Mouse (Mus musculus) cerebellum, adult 8-10 months (tissue): ENCODE data around the gene H2-Oa.

Experiments
- DNase-seq: peaks from one replicate; pipeline ENCODE4 v3.0.0; 2022

H2-Oa gene

GRCm38 (mm10) chr17:34092197-34092875, at the start of gene H2-Oa:
Gene H2-Oa (plus strand): TSS chr17:34092340.
- no peak for DNase-seq

GRCm38 (mm10) chr17:34045941-34046340, 46.2 kb upstream of the H2-Oa start:
- no peak for DNase-seq

- no peak for DNase-seq
Observed at GRCm38 (mm10) chr17:34047404-34048050, 44.6 kb upstream of the H2-Oa start.

GRCm38 (mm10) chr17:34057224-34057623, 34.9 kb upstream of the H2-Oa start:
- DNase-seq: no peak

GRCm38 (mm10) chr17:34068864-34069263, 23.3 kb upstream of the H2-Oa start:
- no peak for DNase-seq

- no peak for DNase-seq
Observed at GRCm38 (mm10) chr17:34072091-34072490, 20.0 kb upstream of the H2-Oa start.

GRCm38 (mm10) chr17:34075271-34075670, 16.9 kb upstream of the H2-Oa start:
- DNase-seq: peak; percentile 64

- peak; percentile 57 for DNase-seq
Observed at GRCm38 (mm10) chr17:34077549-34077948, 14.6 kb upstream of the H2-Oa start.

GRCm38 (mm10) chr17:34078148-34078547, 14.0 kb upstream of the H2-Oa start:
- DNase-seq: no peak

GRCm38 (mm10) chr17:34079002-34079401, 13.1 kb upstream of the H2-Oa start:
- DNase-seq: no peak

- no peak for DNase-seq
Observed at GRCm38 (mm10) chr17:34079621-34080020, 12.5 kb upstream of the H2-Oa start.

GRCm38 (mm10) chr17:34083104-34083503, 9.0 kb upstream of the H2-Oa start:
- no peak for DNase-seq

- DNase-seq: no peak
Observed at GRCm38 (mm10) chr17:34087386-34087785, 4.8 kb upstream of the H2-Oa start.

- DNase-seq: no peak
Observed at GRCm38 (mm10) chr17:34088124-34088523, 4.0 kb upstream of the H2-Oa start.

- DNase-seq: no peak
Observed at GRCm38 (mm10) chr17:34090923-34091322, 1.2 kb upstream of the H2-Oa start.

GRCm38 (mm10) chr17:34093199-34093874, 1.2 kb downstream of the H2-Oa start:
- no peak for DNase-seq

GRCm38 (mm10) chr17:34094283-34095035, 2.3 kb downstream of the H2-Oa start:
- no peak for DNase-seq

- DNase-seq: no peak
Observed at GRCm38 (mm10) chr17:34096497-34097010, 4.4 kb downstream of the H2-Oa start.

- no peak for DNase-seq
Observed at GRCm38 (mm10) chr17:34097272-34097671, 5.1 kb downstream of the H2-Oa start.

- DNase-seq: no peak
Observed at GRCm38 (mm10) chr17:34098709-34099479, 6.8 kb downstream of the H2-Oa start.

- DNase-seq: no peak
Observed at GRCm38 (mm10) chr17:34099531-34099930, 7.4 kb downstream of the H2-Oa start.

GRCm38 (mm10) chr17:34101185-34101584, 9.0 kb downstream of the H2-Oa start:
- DNase-seq: no peak
